Mouse (Mus musculus): Measurements from ENCODE around the gene Gm17727.
"Not testable (repeated sequence)": the region's sequence is repeated elsewhere in the genome, so short reads cannot be mapped to it uniquely, and the experiment has no call there.

Gene Gm17727

DNA sequence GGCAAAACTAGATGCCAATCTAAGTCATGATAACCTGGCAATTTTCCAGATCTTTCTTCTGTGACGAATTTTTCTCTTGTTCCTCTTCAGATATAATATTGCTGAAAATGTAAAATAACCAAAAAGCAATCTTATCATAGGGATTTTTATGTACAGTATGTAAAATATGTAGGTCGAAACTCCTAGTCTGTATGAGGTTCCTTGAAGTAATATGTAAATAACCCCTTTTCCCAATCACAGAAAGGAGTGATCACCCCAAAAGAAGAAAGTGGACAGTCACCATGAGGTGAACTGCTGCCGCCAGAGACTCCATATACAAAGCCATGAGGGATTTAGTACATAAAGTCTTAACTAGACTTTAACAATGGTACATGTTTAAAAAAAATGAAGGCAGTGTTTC lies at the start of gene Gm17727:
Gene Gm17727 (minus strand): TSS at position 101 of the 400 bp plus-strand sequence.
- DNase-seq = no peak

DNA sequence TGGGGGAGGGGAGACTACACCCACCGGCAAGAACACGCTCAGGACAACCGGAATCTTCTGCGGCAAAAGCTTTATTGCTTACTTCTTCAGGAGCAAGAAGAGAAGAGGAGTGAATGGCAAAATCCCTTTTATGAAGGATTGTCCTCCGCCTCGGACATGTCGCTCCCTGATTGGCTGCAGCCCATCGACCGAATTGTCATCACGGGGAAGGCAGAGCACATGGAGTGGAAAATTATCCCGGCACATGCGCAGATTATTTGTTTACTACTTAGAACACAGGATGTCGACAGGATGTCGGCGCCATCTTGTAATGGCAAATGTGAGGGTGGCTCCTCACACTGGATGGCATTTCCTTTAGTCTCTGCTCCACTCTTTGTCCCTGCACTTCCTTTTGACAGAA lies 40.0 kb upstream of the Gm17727 start:
- not testable (repeated sequence) for DNase-seq

DNA sequence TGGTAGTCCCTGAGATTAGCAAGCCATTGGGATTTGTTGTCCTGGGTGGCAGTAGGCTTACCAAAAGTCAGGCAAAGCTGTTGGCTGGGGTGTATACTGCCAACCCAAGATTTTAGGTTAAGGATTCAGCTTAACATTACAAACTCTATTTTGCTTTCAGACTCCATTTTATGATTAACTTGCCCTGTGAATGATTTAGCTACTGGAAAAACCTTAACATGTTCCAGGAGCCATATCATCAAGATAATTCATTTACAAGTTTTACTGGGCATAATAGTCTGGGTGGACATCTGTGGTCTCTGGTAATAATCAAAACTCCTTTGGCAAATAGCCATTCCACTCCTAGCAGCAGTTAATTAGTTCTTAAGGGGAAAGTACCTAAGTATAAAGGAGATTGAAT lies 20.2 kb upstream of the Gm17727 start:
- DNase-seq = no peak

DNA sequence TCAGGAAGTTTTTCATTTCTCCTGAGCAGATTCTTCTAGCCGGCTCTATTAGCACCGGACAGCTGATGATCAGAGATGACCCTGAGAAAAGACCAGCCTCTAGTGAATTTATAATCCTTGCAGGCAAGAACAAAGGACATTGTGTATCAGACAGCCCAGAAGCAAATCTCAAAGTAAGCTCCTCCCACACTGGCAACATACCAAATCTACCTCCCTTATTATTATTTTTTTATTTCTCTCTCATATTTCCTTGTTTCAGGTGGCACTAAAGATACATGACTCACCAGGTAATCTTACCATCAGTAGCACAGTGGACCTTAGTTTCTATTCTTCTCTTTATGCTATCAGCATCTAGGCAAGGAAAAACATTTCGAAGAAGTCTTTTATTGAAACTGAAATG lies 12.1 kb upstream of the Gm17727 start, which contains the start of the genes Gm27235 and D730048I06Rik:
Gene Gm27235 (minus strand): TSS at position 101 of the 400 bp plus-strand sequence.
Gene D730048I06Rik (minus strand): TSS at position 112 of the 400 bp plus-strand sequence.
- no peak for DNase-seq

DNA sequence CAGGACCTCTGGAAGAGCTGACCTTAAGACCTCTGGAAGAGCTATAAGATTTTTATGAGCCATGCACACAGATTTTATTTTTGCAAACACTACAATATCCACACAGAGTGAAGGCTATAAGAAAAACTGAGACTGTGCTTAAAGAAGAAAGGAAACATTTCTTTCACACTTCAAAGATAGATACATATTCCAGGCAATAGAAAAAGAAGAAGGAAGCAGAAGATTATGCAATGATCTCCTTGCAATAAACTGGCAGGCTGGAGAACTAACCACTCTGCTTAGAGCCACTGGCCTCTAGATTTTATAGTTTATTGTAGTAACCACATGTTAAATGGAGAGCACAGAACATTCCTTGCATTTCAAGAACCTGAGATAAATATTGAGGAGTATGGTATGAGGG lies 21.1 kb downstream of the Gm17727 start:
- DNase-seq = no peak

DNA sequence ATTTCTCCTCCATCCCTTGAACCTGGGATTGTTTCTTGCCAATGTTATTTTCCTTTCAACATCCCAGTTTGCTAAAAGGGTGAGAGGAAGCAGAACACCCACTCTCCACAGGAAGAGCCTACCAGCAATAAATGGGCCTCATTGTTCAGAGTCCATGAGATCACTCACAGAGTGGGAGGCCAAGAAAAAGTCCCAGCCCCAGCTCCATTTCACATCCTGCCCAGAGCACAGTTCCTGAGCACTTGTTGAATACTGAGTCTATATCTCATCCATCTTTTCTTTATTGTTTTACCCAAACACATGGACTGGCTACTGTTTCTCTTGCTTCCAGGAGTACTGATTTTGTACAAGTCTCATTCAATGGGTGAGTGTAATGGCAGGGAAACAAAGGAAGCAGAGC lies 37.2 kb downstream of the Gm17727 start, which contains the start of gene Gm17677:
Gene Gm17677 (plus strand): TSS at position 301 of the 400 bp plus-strand sequence.
- DNase-seq = no peak

All from lung, postnatal 14 days (tissue).